Mouse (Mus musculus) thymus, adult 2 months (tissue): ENCODE results near the gene Alx3.

Experiments
- CTCF ChIP-seq: fragments of 200-500 bp; IDR thresholded peaks from 2 replicates; pipeline ENCODE4 v1.5.1; 2012; ENCODE audit warnings: mild to moderate bottlenecking, control low read depth, low read length, moderate library complexity, borderline replicate concordance; ENCODE audit not compliant: control insufficient read depth, poor library complexity, insufficient read depth; ENCODE audit errors: extremely low read depth
- POLR2A ChIP-seq: fragments of 200-500 bp; IDR thresholded peaks from 2 replicates; pipeline ENCODE4 v1.6.1; 2012; ENCODE audit warnings: mild to moderate bottlenecking, low read length, control low read depth, moderate library complexity; ENCODE audit not compliant: control insufficient read depth, poor library complexity, insufficient read depth; ENCODE audit errors: extremely low read depth

- TF ChIP-seq POLR2A (no peak), CTCF (no peak)
These were observed 60.0 kb downstream of the Alx3 start for GRCm38 (mm10) chr3:107654861-107655260.
